In the genomic region with DNA sequence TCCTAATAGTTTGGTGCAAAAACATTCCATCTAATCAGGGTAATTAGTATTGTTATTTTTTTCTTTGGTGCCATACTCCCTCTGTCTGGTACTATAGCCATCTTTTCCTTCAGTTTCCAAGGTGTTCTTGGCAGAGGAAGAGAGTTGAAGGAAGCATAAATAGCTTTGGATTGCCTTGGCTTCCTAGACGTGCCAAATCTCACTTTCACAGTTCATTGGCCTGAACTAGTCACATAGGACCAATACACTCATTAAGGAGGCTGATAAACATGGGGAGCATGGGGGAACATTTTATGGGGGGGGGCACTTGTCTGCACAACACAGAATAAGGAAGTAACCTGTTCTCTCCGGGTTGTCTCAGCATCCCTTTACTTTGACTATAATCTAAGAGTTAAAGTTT, we compare ENCODE assay signal across 13 mouse cellular contexts.
"Had no signal": no experiment of that assay in that cellular context is flagged by ENCODE, and none has a peak within 500 bp of the region (broad histone marks: within the 10 kb centered on the region; RNA-seq: fewer than 3 reads in every experiment).

No protein-coding gene starts in this region.

- H3K4me1 ChIP-seq: liver, embryonic 15.5 days; midbrain, embryonic 15.5 days; neural tube, embryonic 13.5 days had no signal

- H3K27me3 ChIP-seq: liver, embryonic 15.5 days; midbrain, embryonic 15.5 days; neural tube, embryonic 13.5 days had no signal

- H3K9me3 ChIP-seq: liver, embryonic 15.5 days; midbrain, embryonic 10.5 days; midbrain, embryonic 15.5 days; neural tube, embryonic 13.5 days had no signal

- H3K4me3 ChIP-seq: liver, embryonic 15.5 days; midbrain, embryonic 10.5 days; midbrain, embryonic 15.5 days; neural tube, embryonic 13.5 days had no signal

- H3K9ac ChIP-seq: liver, embryonic 15.5 days; midbrain, embryonic 15.5 days; neural tube, embryonic 13.5 days had no signal

- DNase-seq: kidney, postnatal 25 days; layer of hippocampus, adult 9-11 months; lung, adult 2 months; lung, postnatal 4 days; right cerebral cortex, adult 18-20 months; right cerebral cortex, postnatal 25 days; thymus, postnatal 36 days had no signal

- H3K36me3 ChIP-seq: liver, embryonic 15.5 days; midbrain, embryonic 10.5 days; midbrain, embryonic 15.5 days; neural tube, embryonic 13.5 days had no signal

- H3K27ac ChIP-seq: liver, embryonic 15.5 days; midbrain, embryonic 10.5 days; midbrain, embryonic 15.5 days; neural tube, embryonic 13.5 days had no signal

- ATAC-seq: lung, postnatal 0 days; midbrain, embryonic 15.5 days had no signal

- H3K4me2 ChIP-seq: liver, embryonic 11.5 days; liver, embryonic 15.5 days; midbrain, embryonic 15.5 days; neural tube, embryonic 13.5 days had no signal
